Mouse (Mus musculus): ENCODE measurements around the gene Sdhaf1. TPM values are rescaled to one million over a fixed set of nuclear protein-coding genes. Genes with fewer than 3 reads are reported as not detected.

Sdhaf1 gene
- polyA plus RNA-seq, 1 experiment from 2014 or later: 14.4 TPM

DNA sequence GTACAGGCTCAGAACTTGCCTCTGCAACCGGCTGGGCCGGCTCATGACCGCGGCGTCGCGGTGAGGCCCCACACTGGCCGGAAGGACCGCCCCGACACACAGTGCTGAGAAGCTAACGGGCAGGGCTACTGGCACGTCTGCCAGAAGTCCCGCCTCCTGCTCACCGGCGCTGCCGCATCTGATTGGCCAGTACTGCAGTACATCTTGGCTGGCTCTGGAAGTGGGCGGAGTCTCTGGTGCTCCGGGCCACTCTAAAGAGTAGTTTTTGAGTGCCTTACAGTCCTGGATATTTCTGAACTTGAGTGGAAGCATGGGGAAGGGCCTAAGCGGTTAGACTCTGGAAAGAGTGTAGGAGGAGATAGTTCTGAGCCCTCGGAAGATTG, 1.4 kb downstream of the Sdhaf1 start:
- Histone ChIP-seq H3K27me3 (ENCODE audit: control insufficient read depth, insufficient read depth, low read length) (no peaks in the 10 kb centered on the region), H3K27ac (ENCODE audit: low read length) (peak overlapping the region; percentile 89), H3K9me3 (ENCODE audit: control insufficient read depth, low read depth, low read length) (no peaks in the 10 kb centered on the region), H3K9ac (replicated peaks; ENCODE audit: low read depth, low read length) (peak overlapping the region; percentile 80), H3K4me3 (ENCODE audit: low read depth, low read length) (peak overlapping the region; percentile 79), H3K4me1 (ENCODE audit: control insufficient read depth, insufficient read depth, low read length) (peaks cover 10% of the 10 kb centered on the region; the same call in 1 of the 2 replicates), H3K36me3 (ENCODE audit: control insufficient read depth, insufficient read depth, low read length) (no peaks in the 10 kb centered on the region; the same call in 1 of the 2 replicates), H3K4me2 (replicated peaks; ENCODE audit: low read depth, low read length) (peak overlapping the region; percentile 66)
- WGBS: under 1% methylated on average over 20 of the region's 20 CpGs
- ATAC-seq (ENCODE audit: insufficient number of reproducible peaks, insufficient read depth, low FRiP score, low read depth): peak; percentile 99

GRCm38 (mm10) chr7:30321539-30322284, 2.0 kb downstream of the Sdhaf1 start, which contains the start of gene E130208F15Rik:
E130208F15Rik (plus strand) TSS chr7:30321740.
- Histone ChIP-seq H3K36me3 (ENCODE audit: control insufficient read depth, insufficient read depth, low read length) (no peaks in the 10 kb centered on the region; the same call in 1 of the 2 replicates), H3K9me3 (ENCODE audit: control insufficient read depth, low read depth, low read length) (no peaks in the 10 kb centered on the region), H3K9ac (replicated peaks; ENCODE audit: low read depth, low read length) (peak within 1 kb of the TSS; percentile 80), H3K4me1 (ENCODE audit: control insufficient read depth, insufficient read depth, low read length) (peaks cover 10% of the 10 kb centered on the region; the same call in 1 of the 2 replicates), H3K27me3 (ENCODE audit: control insufficient read depth, insufficient read depth, low read length) (no peaks in the 10 kb centered on the region), H3K27ac (ENCODE audit: low read length) (peak within 1 kb of the TSS; percentile 89), H3K4me3 (ENCODE audit: low read depth, low read length) (peak within 1 kb of the TSS; percentile 79), H3K4me2 (replicated peaks; ENCODE audit: low read depth, low read length) (peak within 1 kb of the TSS; percentile 66)
- WGBS: under 1% methylated on average over 63 of the region's 63 CpGs
- ATAC-seq (ENCODE audit: insufficient number of reproducible peaks, insufficient read depth, low FRiP score, low read depth): peak; percentile 61

DNA sequence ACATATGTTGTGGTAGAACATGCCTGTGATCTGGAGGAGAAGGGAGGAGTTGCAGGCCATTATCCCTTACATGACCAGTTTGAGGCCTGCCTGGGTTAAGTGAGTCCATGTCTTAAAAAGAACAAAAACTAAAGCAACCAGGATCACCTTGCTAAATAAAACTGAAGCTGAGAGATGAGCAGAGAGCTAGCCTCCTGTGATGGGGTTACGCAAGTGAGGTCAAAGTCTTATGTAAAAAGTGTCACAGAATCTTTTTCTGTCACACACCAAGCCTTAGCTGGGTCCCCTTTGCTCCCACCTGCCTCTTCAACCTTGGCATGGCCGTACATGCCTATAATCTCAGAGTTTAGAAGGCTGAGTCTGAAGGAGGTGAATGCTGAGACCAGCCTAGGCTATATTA, 2.7 kb downstream of the Sdhaf1 start:
- 75% methylated on average over 2 of the region's 2 CpGs for WGBS
- peak overlapping the region; percentile 79; the same call in 1 of the 2 replicates for H3K4me3 ChIP-seq (ENCODE audit: low read depth, low read length)
- ATAC-seq (ENCODE audit: insufficient number of reproducible peaks, insufficient read depth, low FRiP score, low read depth): no peak
- peaks cover 10% of the 10 kb centered on the region; the same call in 1 of the 2 replicates for H3K4me1 ChIP-seq (ENCODE audit: control insufficient read depth, insufficient read depth, low read length)
- no peaks in the 10 kb centered on the region; the same call in 1 of the 2 replicates for H3K36me3 ChIP-seq (ENCODE audit: control insufficient read depth, insufficient read depth, low read length)
- no peaks in the 10 kb centered on the region for H3K27me3 ChIP-seq (ENCODE audit: control insufficient read depth, insufficient read depth, low read length)
- H3K9ac ChIP-seq (replicated peaks; ENCODE audit: low read depth, low read length): no peak overlapping the region
- peak overlapping the region; percentile 66 for H3K4me2 ChIP-seq (replicated peaks; ENCODE audit: low read depth, low read length)
- no peaks in the 10 kb centered on the region for H3K9me3 ChIP-seq (ENCODE audit: control insufficient read depth, low read depth, low read length)
- no peak overlapping the region for H3K27ac ChIP-seq (ENCODE audit: low read length)

- Histone ChIP-seq H3K4me3 (ENCODE audit: low read depth, low read length) (no peak overlapping the region), H3K27me3 (ENCODE audit: control insufficient read depth, insufficient read depth, low read length) (no peaks in the 10 kb centered on the region), H3K36me3 (ENCODE audit: control insufficient read depth, insufficient read depth, low read length) (no peaks in the 10 kb centered on the region; the same call in 1 of the 2 replicates), H3K27ac (ENCODE audit: low read length) (no peak overlapping the region), H3K9me3 (ENCODE audit: control insufficient read depth, low read depth, low read length) (no peaks in the 10 kb centered on the region), H3K9ac (replicated peaks; ENCODE audit: low read depth, low read length) (no peak overlapping the region), H3K4me2 (replicated peaks; ENCODE audit: low read depth, low read length) (no peak overlapping the region), H3K4me1 (ENCODE audit: control insufficient read depth, insufficient read depth, low read length) (peaks cover 20% of the 10 kb centered on the region; the same call in 1 of the 2 replicates)
- ATAC-seq (ENCODE audit: insufficient number of reproducible peaks, insufficient read depth, low FRiP score, low read depth): no peak
- WGBS: 94% methylated on average over 3 of the region's 3 CpGs
Measured at GRCm38 (mm10) chr7:30318142-30318541, 5.6 kb downstream of the Sdhaf1 start.

DNA sequence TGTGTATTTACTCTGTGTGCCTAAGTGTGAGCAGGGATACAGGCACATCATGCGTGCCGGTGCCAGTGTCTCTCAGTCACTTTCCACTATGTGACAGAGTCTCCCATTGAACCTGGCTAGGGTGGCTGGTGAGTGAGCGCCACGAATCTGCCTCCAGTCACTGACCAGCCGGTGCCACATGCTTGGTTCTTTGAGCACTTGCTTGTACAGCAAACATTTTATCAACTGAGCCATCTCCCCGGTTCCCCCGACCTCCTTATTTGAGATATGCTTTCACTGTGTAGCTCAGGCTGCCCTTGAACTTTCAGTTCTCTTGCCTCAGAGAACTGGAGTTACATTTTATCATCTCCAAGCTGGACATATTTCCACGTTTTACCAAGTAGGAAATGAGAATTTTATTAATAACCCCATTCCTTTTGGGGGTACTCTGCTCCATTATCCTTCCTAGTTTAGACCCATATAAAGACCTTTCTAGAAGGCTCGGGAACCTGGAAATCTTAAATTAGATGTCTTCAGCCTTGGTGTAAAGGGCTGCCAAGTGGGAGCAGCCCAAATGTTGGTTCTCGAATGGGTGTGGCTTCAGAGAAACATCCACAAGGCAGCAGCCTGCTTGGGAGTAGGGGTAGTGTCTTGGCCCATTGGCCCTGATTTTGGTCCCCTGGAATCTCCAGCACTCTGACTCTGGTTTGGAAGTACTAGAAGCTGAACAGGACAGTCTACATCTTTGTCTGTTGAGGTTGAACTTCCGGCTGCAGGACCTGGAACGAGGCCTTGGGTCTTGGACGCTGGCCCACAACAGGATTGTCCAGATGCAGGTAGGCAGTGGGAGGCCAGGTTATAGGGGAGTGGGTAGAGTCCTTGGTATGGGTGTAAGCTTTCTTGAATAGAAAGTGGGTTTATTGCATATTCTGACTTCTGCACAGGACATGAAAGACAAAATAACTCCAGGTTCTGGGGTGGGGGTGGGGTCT, 7.9 kb downstream of the Sdhaf1 start:
- H3K4me1 ChIP-seq (ENCODE audit: control insufficient read depth, insufficient read depth, low read length): peaks cover 10% of the 10 kb centered on the region; the same call in 1 of the 2 replicates
- WGBS: 67% methylated on average over 13 of the region's 13 CpGs
- peak overlapping the region; percentile 36 for H3K4me3 ChIP-seq (ENCODE audit: low read depth, low read length)
- no peaks in the 10 kb centered on the region for H3K9me3 ChIP-seq (ENCODE audit: control insufficient read depth, low read depth, low read length)
- H3K27me3 ChIP-seq (ENCODE audit: control insufficient read depth, insufficient read depth, low read length): no peaks in the 10 kb centered on the region
- ATAC-seq (ENCODE audit: insufficient number of reproducible peaks, insufficient read depth, low FRiP score, low read depth): no peak
- no peak overlapping the region for H3K9ac ChIP-seq (replicated peaks; ENCODE audit: low read depth, low read length)
- peak overlapping the region; percentile 44 for H3K4me2 ChIP-seq (replicated peaks; ENCODE audit: low read depth, low read length)
- 0 out of 2 replicates have a peak overlapping the region, but pooled peaks have one; percentile 30 for H3K27ac ChIP-seq (ENCODE audit: low read length)
- no peaks in the 10 kb centered on the region; the same call in 1 of the 2 replicates for H3K36me3 ChIP-seq (ENCODE audit: control insufficient read depth, insufficient read depth, low read length)

GRCm38 (mm10) chr7:30314721-30315155, 9.0 kb downstream of the Sdhaf1 start, which contains the start of gene Syne4:
Syne4 (plus strand) TSS chr7:30314807.
- peaks cover 10% of the 10 kb centered on the region; the same call in 1 of the 2 replicates for H3K4me1 ChIP-seq (ENCODE audit: control insufficient read depth, insufficient read depth, low read length)
- peak within 1 kb of the TSS; percentile 30; the same call in 1 of the 2 replicates for H3K27ac ChIP-seq (ENCODE audit: low read length)
- H3K4me3 ChIP-seq (ENCODE audit: low read depth, low read length): peak within 1 kb of the TSS; percentile 36
- H3K9me3 ChIP-seq (ENCODE audit: control insufficient read depth, low read depth, low read length): no peaks in the 10 kb centered on the region
- H3K36me3 ChIP-seq (ENCODE audit: control insufficient read depth, insufficient read depth, low read length): no peaks in the 10 kb centered on the region; the same call in 1 of the 2 replicates
- H3K4me2 ChIP-seq (replicated peaks; ENCODE audit: low read depth, low read length): peak within 1 kb of the TSS; percentile 44
- peak within 1 kb of the TSS; percentile 29; the same call in 1 of the 2 replicates for H3K9ac ChIP-seq (replicated peaks; ENCODE audit: low read depth, low read length)
- WGBS: under 1% methylated on average over 9 of the region's 9 CpGs
- ATAC-seq (ENCODE audit: insufficient number of reproducible peaks, insufficient read depth, low FRiP score, low read depth): peak; percentile 80
- no peaks in the 10 kb centered on the region for H3K27me3 ChIP-seq (ENCODE audit: control insufficient read depth, insufficient read depth, low read length)

DNA sequence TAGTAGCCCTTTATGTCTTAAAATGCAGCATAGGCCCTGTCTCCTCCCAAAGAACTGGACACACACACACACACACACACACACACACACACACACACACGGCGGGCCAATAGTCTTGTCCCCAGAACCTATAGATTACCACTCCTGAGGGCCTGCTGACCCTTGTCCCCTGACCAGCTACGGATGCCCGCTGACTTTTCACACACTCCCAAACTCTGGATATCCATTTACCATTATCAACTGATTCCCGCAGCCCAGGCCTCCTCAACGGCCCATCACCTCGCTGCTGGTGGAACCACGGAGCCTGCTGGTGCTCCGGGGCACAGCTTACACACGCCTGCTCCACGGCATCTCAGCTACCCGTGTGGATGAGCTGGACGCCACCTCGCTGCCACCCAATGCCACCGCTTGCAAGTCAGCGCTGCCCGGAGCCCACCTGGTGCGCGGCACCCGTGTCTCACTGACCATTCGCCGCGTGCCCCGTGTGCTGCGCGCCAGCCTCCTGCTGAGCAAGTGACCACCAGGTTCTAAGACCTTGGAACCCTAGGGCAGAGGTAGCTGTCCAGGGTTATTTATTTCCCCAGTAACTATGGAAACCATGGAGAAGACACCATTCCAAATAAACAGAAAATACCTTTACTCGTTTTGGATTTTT, 9.9 kb downstream of the Sdhaf1 start:
- no peak overlapping the region for H3K27ac ChIP-seq (ENCODE audit: low read length)
- WGBS: 45% methylated on average over 27 of the region's 27 CpGs
- no peak for ATAC-seq (ENCODE audit: insufficient number of reproducible peaks, insufficient read depth, low FRiP score, low read depth)
- no peak overlapping the region for H3K4me3 ChIP-seq (ENCODE audit: low read depth, low read length)
- H3K9me3 ChIP-seq (ENCODE audit: control insufficient read depth, low read depth, low read length): no peaks in the 10 kb centered on the region
- no peaks in the 10 kb centered on the region; the same call in 1 of the 2 replicates for H3K36me3 ChIP-seq (ENCODE audit: control insufficient read depth, insufficient read depth, low read length)
- H3K4me1 ChIP-seq (ENCODE audit: control insufficient read depth, insufficient read depth, low read length): peaks cover 16% of the 10 kb centered on the region
- no peak overlapping the region for H3K4me2 ChIP-seq (replicated peaks; ENCODE audit: low read depth, low read length)
- no peaks in the 10 kb centered on the region for H3K27me3 ChIP-seq (ENCODE audit: control insufficient read depth, insufficient read depth, low read length)
- H3K9ac ChIP-seq (replicated peaks; ENCODE audit: low read depth, low read length): no peak overlapping the region

Measured in stomach, embryonic 14.5 days (tissue).